Mouse (Mus musculus) spleen, postnatal 36 days (tissue): Measurements from ENCODE around the gene Itpa.

ENCODE experiments used
- DNase-seq, 2 experiments: peaks; one replicate each; pipeline ENCODE4 v3.0.0; 2022; ENCODE audit warnings: low spot score in 2 of 2, mixed read lengths in 1 of 2

The Itpa gene

DNA sequence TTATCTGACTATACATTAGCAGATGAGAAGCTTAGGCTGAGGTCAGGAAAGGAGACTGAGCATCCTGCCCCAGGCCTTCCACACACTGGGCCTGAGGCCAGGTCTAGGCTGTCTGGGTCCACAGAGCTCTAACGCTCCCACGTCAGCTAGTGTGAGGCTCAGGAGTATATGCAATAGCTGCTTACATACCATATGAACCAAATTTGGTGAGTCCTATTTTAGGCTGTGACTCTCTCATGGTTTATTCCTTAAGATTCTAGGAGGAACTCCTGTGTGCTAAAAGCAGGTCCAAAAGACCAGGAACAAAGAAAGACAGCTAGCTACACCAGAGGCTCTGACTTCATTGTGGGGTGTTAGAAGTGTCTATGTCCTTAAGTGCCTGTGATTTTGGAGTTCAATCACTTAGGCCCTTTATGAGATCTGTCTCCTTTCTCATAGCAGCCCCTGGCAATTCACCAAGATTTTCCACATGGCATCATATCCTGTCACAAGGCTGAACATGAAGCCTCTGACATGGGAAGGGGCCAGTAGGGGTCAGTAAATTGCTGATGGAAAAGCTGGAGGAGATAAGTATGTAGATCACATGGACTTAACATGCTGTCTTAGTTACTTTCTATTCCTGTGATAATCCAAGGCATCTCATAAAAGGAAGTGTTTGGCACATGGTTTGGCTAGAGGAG is 61.6 kb downstream of the Itpa start:
- no peak for DNase-seq

DNA sequence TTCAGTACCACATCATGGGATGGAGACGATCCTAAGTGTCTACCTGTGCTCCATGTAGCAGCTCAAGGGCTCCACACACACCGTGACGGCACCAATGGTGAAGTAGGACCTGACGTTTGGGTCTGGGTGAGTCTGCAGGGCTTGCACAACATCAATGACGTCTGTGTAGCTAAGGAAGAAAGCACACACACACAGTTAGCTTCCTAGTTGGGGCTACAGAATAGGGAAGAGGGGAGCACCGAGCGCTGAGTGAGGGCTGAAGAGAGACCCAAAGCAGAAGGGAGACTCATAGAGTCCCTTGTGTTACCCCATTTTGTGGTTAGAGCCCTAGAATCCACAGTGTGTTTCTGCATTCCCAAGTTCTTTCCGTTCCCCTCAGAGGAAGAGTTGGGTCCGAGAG is 63.3 kb downstream of the Itpa start:
- peak; percentile 4 for DNase-seq
